ENCODE assay signal across 28 mouse cellular contexts in genomic region chr1:174434121-174434520, GRCm38 (mm10). TPM values are rescaled to one million over a fixed set of nuclear protein-coding genes. Genes with fewer than 3 reads are reported as not detected.
DNase-seq lines count a peak whose midpoint lies in the region; ATAC-seq and TF ChIP-seq lines count a peak whose summit lies in the region.
"Had no signal": no experiment of that assay in that cellular context is flagged by ENCODE, and none has a peak within 500 bp of the region (broad histone marks: within the 10 kb centered on the region; RNA-seq: fewer than 3 reads in every experiment).

No protein-coding gene starts in this region.

- H3K27me3 ChIP-seq in CH12.LX (replicated peaks), result no peaks in the 10 kb centered on the region
- H3K27me3 ChIP-seq: embryonic facial prominence, embryonic 13.5 days; embryonic facial prominence, embryonic 15.5 days; forebrain, embryonic 13.5 days; forebrain, embryonic 15.5 days; Patski had no signal

- 0 out of 2 replicates have a peak, but pooled peaks have one; percentile 32 for ATAC-seq in common myeloid progenitor, adult 5-6 weeks (replicated peaks; ENCODE audit: low read depth, poor library complexity, severe bottlenecking)
- peak; percentile 50; the same call in 1 of the 2 replicates for ATAC-seq in megakaryocyte progenitor cell, adult 5-6 weeks (replicated peaks; ENCODE audit: poor library complexity)
- ATAC-seq: activated CD4-positive, CD25-positive, alpha-beta regulatory T cell, adult 4 months; CD4-positive, CD25-positive, alpha-beta regulatory T cell, adult 4 months; forebrain, embryonic 13.5 days; forebrain, embryonic 15.5 days; forebrain, postnatal 0 days; Patski had no signal

- no peaks in the 10 kb centered on the region for H3K9me3 ChIP-seq in CH12.LX (replicated peaks; ENCODE audit: low read length)
- H3K9me3 ChIP-seq: embryonic facial prominence, embryonic 13.5 days; embryonic facial prominence, embryonic 15.5 days; forebrain, embryonic 10.5 days; forebrain, embryonic 13.5 days; forebrain, embryonic 15.5 days had no signal

- DNase-seq in CH12.LX (ENCODE audit: extremely low read depth), result peak; percentile 4
- DNase-seq in thymus, postnatal 0 days (ENCODE audit: low spot score), result no peak
- no peak for DNase-seq in layer of hippocampus, postnatal 14 days (ENCODE audit: low spot score in 2 of 2)
- no peak for DNase-seq in adrenal gland, postnatal 25 days
- DNase-seq: adrenal gland, adult 8-10 months; adrenal gland, postnatal 14 days; B cell, adult 2 months; cerebellum, adult 11-12 months; cerebellum, adult 2 months; cerebellum, adult 9-10 months; cerebellum, postnatal 10 days; cerebellum, postnatal 25 days; embryo, embryonic 11 days; forebrain, postnatal 0 days had no signal

- no peaks in the 10 kb centered on the region for H3K4me1 ChIP-seq in CH12.LX (ENCODE audit: control insufficient read depth in 1 of 2, insufficient read depth in 2 of 2)
- H3K4me1 ChIP-seq: embryonic facial prominence, embryonic 13.5 days; embryonic facial prominence, embryonic 15.5 days; forebrain, embryonic 10.5 days; forebrain, embryonic 13.5 days; forebrain, embryonic 15.5 days had no signal

- no peak overlapping the region for H3K4me3 ChIP-seq in CH12.LX (replicated peaks in 1 of 3; ENCODE audit: low read depth in 2 of 3, low read length in 2 of 3, poor library complexity in 1 of 3)
- H3K4me3 ChIP-seq: embryonic facial prominence, embryonic 13.5 days; embryonic facial prominence, embryonic 15.5 days; erythroblast, embryonic 14.5 days; forebrain, embryonic 10.5 days; forebrain, embryonic 13.5 days; forebrain, embryonic 15.5 days had no signal

- no peaks in the 10 kb centered on the region for H3K36me3 ChIP-seq in CH12.LX (replicated peaks in 1 of 2; ENCODE audit: control insufficient read depth in 1 of 2, insufficient read depth in 1 of 2, low read length in 1 of 2)
- H3K36me3 ChIP-seq: embryonic facial prominence, embryonic 13.5 days; embryonic facial prominence, embryonic 15.5 days; forebrain, embryonic 10.5 days; forebrain, embryonic 15.5 days had no signal

- no peak for TF ChIP-seq RAD21 in CH12.LX (IDR thresholded peaks at IDR 0.05; ENCODE audit: low read depth, low read length)

- no peak overlapping the region for H3K4me2 ChIP-seq in CH12.LX (ENCODE audit: insufficient read depth, low read depth, poor library complexity, severe bottlenecking)
- H3K4me2 ChIP-seq: embryonic facial prominence, embryonic 13.5 days; embryonic facial prominence, embryonic 15.5 days; forebrain, embryonic 13.5 days; forebrain, embryonic 15.5 days had no signal

- no peak for TF ChIP-seq EP300 in CH12.LX (IDR thresholded peaks at IDR 0.05; ENCODE audit: low read length)

- H3K9ac ChIP-seq in CH12.LX (ENCODE audit: insufficient read depth, low read depth), result no peak overlapping the region
- H3K9ac ChIP-seq: embryonic facial prominence, embryonic 13.5 days; embryonic facial prominence, embryonic 15.5 days; forebrain, embryonic 13.5 days; forebrain, embryonic 15.5 days; forebrain, postnatal 0 days had no signal

- TF ChIP-seq POLR2A in CH12.LX (IDR thresholded peaks at IDR 0.05; ENCODE audit: low read depth, low read length), result no peak

- in situ Hi-C loops in CH12.LX (cut with MboI; ENCODE audit: low pct_ligation_motif_present, low pct_unique_long_range_greater_than_20kb, low sequenced_read_pairs), result no loop called here

- no peak for TF ChIP-seq CTCF in CH12.LX (conservative IDR thresholded peaks at IDR 0.05 in 1 of 2, IDR thresholded peaks at IDR 0.05 in 1 of 2; ENCODE audit: low read depth in 2 of 2, low read length in 2 of 2)

- no peaks in the 10 kb centered on the region for H3K79me2 ChIP-seq in CH12.LX (replicated peaks; ENCODE audit: control insufficient read depth, extremely low read depth, insufficient read depth, poor library complexity, severe bottlenecking)

- dilution Hi-C loops in CH12.LX (cut with MboI; ENCODE audit: extremely low pct_ligation_motif_present, extremely low pct_unique_long_range_greater_than_20kb, low sequenced_read_pairs), result no loop called here

- no peak overlapping the region for H3K27ac ChIP-seq in CH12.LX (ENCODE audit: insufficient read depth, low read depth)
- H3K27ac ChIP-seq: embryonic facial prominence, embryonic 13.5 days; embryonic facial prominence, embryonic 15.5 days; forebrain, embryonic 10.5 days; forebrain, embryonic 13.5 days; forebrain, embryonic 15.5 days had no signal

TF ChIP-seq in CH12.LX, 34 proteins besides CTCF, POLR2A, EP300 and RAD21:
- TF ChIP-seq TCF12 (IDR thresholded peaks at IDR 0.05; ENCODE audit: low read depth, low read length) (no peak), MXI1 (IDR thresholded peaks at IDR 0.05; ENCODE audit: low read depth, low read length) (no peak), RCOR1 (conservative IDR thresholded peaks at IDR 0.05; ENCODE audit: low read depth, low read length) (no peak), MAZ (IDR thresholded peaks at IDR 0.05; ENCODE audit: low read depth, low read length) (no peak)

RNA-seq across cellular contexts. Expression of gene Olfr220, which starts 7.8 kb away (rescaled TPM):
- total RNA-seq in CH12.LX (2012; rRNA removed) (not detected in 2 replicates), CH12.LX (2014; rRNA removed) (not detected in 2 replicates)
- polyA plus RNA-seq in CH12.LX (2012; ENCODE audit: insufficient read length, low read depth), result not detected in 2 replicates
- total RNA-seq in common myeloid progenitor, adult 5-6 weeks (2017), result not detected in 2 replicates
- total RNA-seq in megakaryocyte progenitor cell, adult 5-6 weeks (2015), result not detected in 2 replicates
- not detected in 2 replicates for total RNA-seq in megakaryocyte progenitor cell, adult 5-6 weeks (2017)
- not detected in 2 replicates for polyA plus RNA-seq in thymus, postnatal 0 days (2015; fragmentation: Nextera tagmentation; extraction: Ambion mirVana)
- not detected for total RNA-seq in layer of hippocampus, postnatal 14 days (2021)
- not detected in 2 replicates for total RNA-seq in adrenal gland, postnatal 25 days (2021)
- total RNA-seq: adrenal gland, adult 18-20 months; adrenal gland, adult 8-10 months; adrenal gland, postnatal 14 days; ES-E14; forebrain, postnatal 0 days had no signal
- polyA plus RNA-seq: cerebellum, adult 2 months; embryonic facial prominence, embryonic 11.5 days; embryonic facial prominence, embryonic 13.5 days; erythroblast, embryonic 14.5 days; forebrain, embryonic 10.5 days; forebrain, embryonic 13.5 days; forebrain, embryonic 15.5 days; forebrain, postnatal 0 days; Patski had no signal

RNA-seq across cellular contexts. Expression of gene Olfr414, which starts 10.3 kb away (rescaled TPM):
- total RNA-seq in CH12.LX (2012; rRNA removed) (not detected in 2 replicates), CH12.LX (2014; rRNA removed) (not detected in 2 replicates)
- not detected in 2 replicates for polyA plus RNA-seq in CH12.LX (2012; ENCODE audit: insufficient read length, low read depth)
- 1.6 and 3.2 TPM in 2 replicates for total RNA-seq in common myeloid progenitor, adult 5-6 weeks (2017)
- total RNA-seq in megakaryocyte progenitor cell, adult 5-6 weeks (2015), result 0.52 and 1.6 TPM in 2 replicates
- total RNA-seq in megakaryocyte progenitor cell, adult 5-6 weeks (2017), result 0.84 TPM in 1 of 2 replicates, not detected in the other
- polyA plus RNA-seq in thymus, postnatal 0 days (2015; fragmentation: Nextera tagmentation; extraction: Ambion mirVana), result not detected in 2 replicates
- not detected for total RNA-seq in layer of hippocampus, postnatal 14 days (2021)
- not detected in 2 replicates for total RNA-seq in adrenal gland, postnatal 25 days (2021)
- total RNA-seq: adrenal gland, adult 18-20 months; adrenal gland, adult 8-10 months; adrenal gland, postnatal 14 days; ES-E14; forebrain, postnatal 0 days had no signal
- polyA plus RNA-seq: activated CD4-positive, CD25-positive, alpha-beta regulatory T cell, adult 4 months; CD4-positive, CD25-positive, alpha-beta regulatory T cell, adult 4 months; cerebellum, adult 2 months; embryonic facial prominence, embryonic 11.5 days; embryonic facial prominence, embryonic 13.5 days; erythroblast, embryonic 14.5 days; forebrain, embryonic 10.5 days; forebrain, embryonic 13.5 days; forebrain, embryonic 15.5 days; forebrain, postnatal 0 days; Patski had no signal

RNA-seq across cellular contexts. Expression of gene Olfr248, which starts 43.3 kb away (rescaled TPM):
- total RNA-seq in CH12.LX (2012; rRNA removed), result not detected in 2 replicates
- total RNA-seq in CH12.LX (2014; rRNA removed), result not detected in 2 replicates
- not detected in 2 replicates for polyA plus RNA-seq in CH12.LX (2012; ENCODE audit: insufficient read length, low read depth)
- total RNA-seq in common myeloid progenitor, adult 5-6 weeks (2017), result 3.1 and 4.5 TPM in 2 replicates
- total RNA-seq in megakaryocyte progenitor cell, adult 5-6 weeks (2015), result 0.52 and 0.54 TPM in 2 replicates
- not detected in 2 replicates for total RNA-seq in megakaryocyte progenitor cell, adult 5-6 weeks (2017)
- polyA plus RNA-seq in thymus, postnatal 0 days (2015; fragmentation: Nextera tagmentation; extraction: Ambion mirVana), result not detected in 2 replicates
- not detected for total RNA-seq in layer of hippocampus, postnatal 14 days (2021)
- not detected in 2 replicates for total RNA-seq in adrenal gland, postnatal 25 days (2021)
- total RNA-seq: adrenal gland, adult 18-20 months; adrenal gland, adult 8-10 months; adrenal gland, postnatal 14 days; ES-E14; forebrain, postnatal 0 days had no signal
- polyA plus RNA-seq: activated CD4-positive, CD25-positive, alpha-beta regulatory T cell, adult 4 months; CD4-positive, CD25-positive, alpha-beta regulatory T cell, adult 4 months; cerebellum, adult 2 months; embryonic facial prominence, embryonic 11.5 days; embryonic facial prominence, embryonic 13.5 days; embryonic facial prominence, embryonic 15.5 days; erythroblast, embryonic 14.5 days; forebrain, embryonic 10.5 days; forebrain, embryonic 13.5 days; forebrain, embryonic 15.5 days; forebrain, postnatal 0 days; Patski had no signal
